Mouse (Mus musculus): ENCODE data around the gene Elp5. TPM values are rescaled to one million over a fixed set of nuclear protein-coding genes. Genes with fewer than 3 reads are reported as not detected.

Gene Elp5
- total and polyA plus RNA-seq, 3 experiments = 39.0 to 61.6 (median 42.2) TPM

DNA sequence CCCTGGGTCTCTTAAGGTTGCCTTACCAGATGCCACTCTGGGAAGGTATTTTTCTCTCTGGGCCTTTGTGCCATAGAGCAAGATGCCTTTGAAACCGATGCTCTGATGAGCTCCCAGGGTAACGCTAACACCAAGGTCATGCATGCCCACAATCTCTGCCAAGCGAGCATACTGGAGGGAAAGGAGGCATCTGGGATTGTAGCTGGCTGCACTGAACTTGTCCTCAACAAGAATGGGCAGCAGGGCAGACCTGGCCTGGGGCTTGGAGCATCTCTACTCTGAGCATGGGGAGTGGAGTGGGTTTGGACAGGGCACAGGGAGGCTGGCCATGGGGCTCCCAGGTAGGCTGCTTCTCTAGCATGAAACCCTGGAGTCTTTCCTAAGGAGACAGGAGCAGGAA, 31.1 kb upstream of the Elp5 start:
- Histone ChIP-seq H3K79me2 (replicated peaks; ENCODE audit: control insufficient read depth, insufficient read depth, low read length) (no peaks in the 10 kb centered on the region), H3K4me1 (ENCODE audit: control insufficient read depth, insufficient read depth, low read length) (peaks cover 5% of the 10 kb centered on the region), H3K4me3 (no peak overlapping the region), H3K27me3 (ENCODE audit: control insufficient read depth, insufficient read depth, low read length) (no peaks in the 10 kb centered on the region), H3K27ac (no peak overlapping the region), H3K36me3 (ENCODE audit: control insufficient read depth, insufficient read depth, low read length) (no peaks in the 10 kb centered on the region), H3K9ac (ENCODE audit: low read depth, low read length) (no peak overlapping the region)
- WGBS = 63% methylated on average over 3 of the region's 3 CpGs
- intact Hi-C loops (cut with DNase I) = no loop called here
- TF ChIP-seq POLR2A (IDR thresholded peaks at IDR 0.05; ENCODE audit: insufficient read depth, low read depth, low read length) = no peak
- no peak for TF ChIP-seq EP300 (IDR thresholded peaks at IDR 0.05; ENCODE audit: insufficient read depth, low read depth, low read length)
- TF ChIP-seq CTCF (IDR thresholded peaks at IDR 0.05) = no peak
- DNase-seq = no peak

DNA sequence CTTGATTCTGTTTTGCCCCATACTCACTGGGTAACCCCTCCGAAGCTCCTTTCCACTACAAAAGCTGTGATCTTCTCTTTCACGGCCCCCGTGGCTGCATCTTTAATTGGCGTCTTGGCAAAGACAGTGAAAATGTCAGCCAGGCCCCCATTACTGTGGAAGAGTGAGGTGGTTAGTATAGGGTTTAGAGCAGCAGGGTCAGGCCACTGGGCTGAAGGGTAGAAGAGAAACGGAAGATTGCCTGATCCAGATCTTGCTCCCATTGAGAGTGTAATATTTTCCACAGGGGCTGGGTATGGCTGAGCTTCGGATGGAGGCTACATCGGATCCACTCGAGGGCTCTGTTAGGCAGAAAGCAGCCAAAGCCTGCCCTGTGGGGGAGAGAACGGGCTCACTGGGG, 30.6 kb upstream of the Elp5 start:
- H3K9ac ChIP-seq (ENCODE audit: low read depth, low read length) = no peak overlapping the region
- WGBS = 79% methylated on average over 9 of the region's 9 CpGs
- TF ChIP-seq POLR2A (IDR thresholded peaks at IDR 0.05; ENCODE audit: insufficient read depth, low read depth, low read length) (no peak), CTCF (IDR thresholded peaks at IDR 0.05) (no peak), EP300 (IDR thresholded peaks at IDR 0.05; ENCODE audit: insufficient read depth, low read depth, low read length) (no peak)
- H3K79me2 ChIP-seq (replicated peaks; ENCODE audit: control insufficient read depth, insufficient read depth, low read length) = no peaks in the 10 kb centered on the region
- H3K36me3 ChIP-seq (ENCODE audit: control insufficient read depth, insufficient read depth, low read length) = no peaks in the 10 kb centered on the region
- no peak overlapping the region for H3K27ac ChIP-seq
- no peak overlapping the region for H3K4me3 ChIP-seq
- intact Hi-C loops (cut with DNase I) = no loop called here
- peaks cover 5% of the 10 kb centered on the region for H3K4me1 ChIP-seq (ENCODE audit: control insufficient read depth, insufficient read depth, low read length)
- no peak for DNase-seq
- H3K27me3 ChIP-seq (ENCODE audit: control insufficient read depth, insufficient read depth, low read length) = no peaks in the 10 kb centered on the region

DNA sequence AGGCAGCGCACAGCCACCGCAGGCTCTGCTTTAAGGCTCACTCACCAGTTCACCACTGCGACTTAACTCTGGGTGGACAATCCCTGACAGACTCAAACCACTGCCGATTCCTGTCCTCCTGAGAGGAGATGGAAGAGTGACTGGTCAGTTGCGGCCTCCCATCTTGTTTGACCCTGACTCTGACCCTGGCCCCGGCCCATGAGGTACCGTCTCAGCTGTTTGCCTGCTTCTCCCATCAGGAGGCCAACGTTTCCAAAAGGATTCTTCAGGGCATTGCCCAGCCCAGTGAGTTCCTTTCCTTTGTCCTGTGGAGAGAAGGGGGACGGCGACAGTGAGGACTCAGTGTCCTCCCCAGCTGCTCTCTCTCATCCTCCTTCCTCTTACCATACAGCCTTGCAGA, 28.6 kb upstream of the Elp5 start:
- peaks cover 5% of the 10 kb centered on the region for H3K4me1 ChIP-seq (ENCODE audit: control insufficient read depth, insufficient read depth, low read length)
- intact Hi-C loops (cut with DNase I) = no loop called here
- TF ChIP-seq POLR2A (IDR thresholded peaks at IDR 0.05; ENCODE audit: insufficient read depth, low read depth, low read length) (no peak), EP300 (IDR thresholded peaks at IDR 0.05; ENCODE audit: insufficient read depth, low read depth, low read length) (no peak), CTCF (IDR thresholded peaks at IDR 0.05) (no peak)
- H3K9ac ChIP-seq (ENCODE audit: low read depth, low read length) = no peak overlapping the region
- H3K4me3 ChIP-seq = no peak overlapping the region
- 86% methylated on average over 10 of the region's 10 CpGs for WGBS
- H3K27ac ChIP-seq = no peak overlapping the region
- H3K79me2 ChIP-seq (replicated peaks; ENCODE audit: control insufficient read depth, insufficient read depth, low read length) = no peaks in the 10 kb centered on the region
- H3K36me3 ChIP-seq (ENCODE audit: control insufficient read depth, insufficient read depth, low read length) = no peaks in the 10 kb centered on the region
- H3K27me3 ChIP-seq (ENCODE audit: control insufficient read depth, insufficient read depth, low read length) = no peaks in the 10 kb centered on the region
- no peak for DNase-seq

DNA sequence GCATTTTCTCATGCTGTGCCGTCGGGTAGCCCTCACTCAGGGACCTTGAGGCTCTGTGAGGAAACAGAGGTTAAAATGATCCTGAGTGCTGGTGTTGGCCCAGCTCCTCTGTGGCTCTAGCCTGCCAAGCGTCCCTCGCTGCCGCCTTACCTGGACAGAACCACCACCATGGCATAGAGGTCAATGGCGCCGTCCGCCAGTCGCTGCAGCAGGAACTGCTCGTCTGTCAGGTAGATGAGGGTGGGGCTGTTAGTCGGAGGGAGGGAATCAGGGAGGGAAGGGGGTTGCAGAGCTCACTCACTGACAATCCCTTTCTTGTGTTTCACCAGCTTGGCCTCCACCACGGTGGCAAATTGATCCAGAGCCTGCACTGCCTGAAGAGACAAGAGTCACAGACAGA, 28.2 kb upstream of the Elp5 start:
- TF ChIP-seq POLR2A (IDR thresholded peaks at IDR 0.05; ENCODE audit: insufficient read depth, low read depth, low read length) (no peak), EP300 (IDR thresholded peaks at IDR 0.05; ENCODE audit: insufficient read depth, low read depth, low read length) (no peak), CTCF (IDR thresholded peaks at IDR 0.05) (no peak)
- Histone ChIP-seq H3K27ac (no peak overlapping the region), H3K36me3 (ENCODE audit: control insufficient read depth, insufficient read depth, low read length) (no peaks in the 10 kb centered on the region), H3K79me2 (replicated peaks; ENCODE audit: control insufficient read depth, insufficient read depth, low read length) (no peaks in the 10 kb centered on the region), H3K9ac (ENCODE audit: low read depth, low read length) (no peak overlapping the region), H3K4me3 (no peak overlapping the region), H3K27me3 (ENCODE audit: control insufficient read depth, insufficient read depth, low read length) (no peaks in the 10 kb centered on the region), H3K4me1 (ENCODE audit: control insufficient read depth, insufficient read depth, low read length) (peaks cover 5% of the 10 kb centered on the region)
- intact Hi-C loops (cut with DNase I) = no loop called here
- 69% methylated on average over 12 of the region's 12 CpGs for WGBS
- no peak for DNase-seq

DNA sequence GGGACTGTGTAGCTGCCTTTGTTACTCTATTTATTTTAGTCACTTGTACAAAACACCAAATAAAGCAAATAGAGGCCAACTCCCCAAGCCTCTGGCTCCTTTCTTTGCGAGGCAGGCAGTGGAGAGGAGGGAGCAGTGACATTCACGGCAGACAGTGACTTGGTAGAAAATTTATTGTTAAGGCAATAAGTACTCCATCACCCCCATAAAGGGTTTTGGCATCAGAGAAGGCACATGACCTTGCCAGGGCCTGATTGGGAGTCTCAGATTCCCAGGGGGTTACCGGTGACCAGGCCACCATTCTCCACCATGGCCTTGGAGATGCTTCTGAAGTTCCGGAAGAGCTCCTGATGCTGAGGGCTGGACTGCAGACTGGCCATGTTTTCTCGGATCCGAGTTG, 27.7 kb upstream of the Elp5 start:
- Histone ChIP-seq H3K36me3 (ENCODE audit: control insufficient read depth, insufficient read depth, low read length) (no peaks in the 10 kb centered on the region), H3K4me1 (ENCODE audit: control insufficient read depth, insufficient read depth, low read length) (peaks cover 5% of the 10 kb centered on the region), H3K9ac (ENCODE audit: low read depth, low read length) (no peak overlapping the region), H3K27me3 (ENCODE audit: control insufficient read depth, insufficient read depth, low read length) (no peaks in the 10 kb centered on the region), H3K79me2 (replicated peaks; ENCODE audit: control insufficient read depth, insufficient read depth, low read length) (no peaks in the 10 kb centered on the region), H3K4me3 (no peak overlapping the region), H3K27ac (no peak overlapping the region)
- intact Hi-C loops (cut with DNase I) = no loop called here
- TF ChIP-seq CTCF (IDR thresholded peaks at IDR 0.05) = no peak
- no peak for TF ChIP-seq EP300 (IDR thresholded peaks at IDR 0.05; ENCODE audit: insufficient read depth, low read depth, low read length)
- TF ChIP-seq POLR2A (IDR thresholded peaks at IDR 0.05; ENCODE audit: insufficient read depth, low read depth, low read length) = no peak
- WGBS = 81% methylated on average over 6 of the region's 6 CpGs
- DNase-seq = no peak

DNA sequence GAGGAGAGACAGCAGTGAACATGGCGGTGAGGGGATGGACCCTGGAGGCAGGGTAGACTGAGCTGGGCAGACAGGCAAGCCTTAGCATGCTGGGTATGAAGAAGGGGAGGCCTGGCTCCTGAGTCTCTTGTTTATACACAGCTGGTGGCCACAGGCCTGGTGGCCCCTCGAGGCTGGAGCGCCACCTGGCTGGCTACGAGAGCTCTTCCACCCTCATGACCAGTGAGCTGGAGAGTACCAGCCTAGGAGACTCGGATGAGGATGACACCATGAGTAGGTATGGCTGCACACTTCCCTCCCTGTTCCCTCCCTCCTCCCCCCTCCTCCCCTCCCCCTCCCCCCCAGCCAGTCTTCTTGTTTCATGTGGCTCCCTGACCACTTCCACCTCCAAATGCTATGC, 23.2 kb upstream of the Elp5 start:
- H3K27ac ChIP-seq = no peak overlapping the region
- intact Hi-C loops (cut with DNase I) = no loop called here
- peaks cover 3% of the 10 kb centered on the region for H3K79me2 ChIP-seq (replicated peaks; ENCODE audit: control insufficient read depth, insufficient read depth, low read length)
- no peak for DNase-seq
- H3K27me3 ChIP-seq (ENCODE audit: control insufficient read depth, insufficient read depth, low read length) = no peaks in the 10 kb centered on the region
- H3K4me1 ChIP-seq (ENCODE audit: control insufficient read depth, insufficient read depth, low read length) = peaks cover 1% of the 10 kb centered on the region
- H3K4me3 ChIP-seq = no peak overlapping the region
- WGBS = 62% methylated on average over 5 of the region's 5 CpGs
- TF ChIP-seq CTCF (IDR thresholded peaks at IDR 0.05) (peak; percentile 53), POLR2A (IDR thresholded peaks at IDR 0.05; ENCODE audit: insufficient read depth, low read depth, low read length) (no peak), EP300 (IDR thresholded peaks at IDR 0.05; ENCODE audit: insufficient read depth, low read depth, low read length) (no peak)
- H3K36me3 ChIP-seq (ENCODE audit: control insufficient read depth, insufficient read depth, low read length) = no peaks in the 10 kb centered on the region
- no peak overlapping the region for H3K9ac ChIP-seq (ENCODE audit: low read depth, low read length)
